Mouse (Mus musculus) R1 (cell line): ENCODE results near the gene Jdp2.
"Not testable (repeated sequence)": the region's sequence is repeated elsewhere in the genome, so short reads cannot be mapped to it uniquely, and the experiment has no call there.

Experiments
- DNase-seq: peaks from one replicate; pipeline ENCODE4 v3.0.0-alpha.2; 2018; ENCODE audit warnings: low read depth, low spot score

Gene Jdp2

GRCm38 (mm10) chr12:85637932-85638331 is 39.1 kb downstream of the Jdp2 start:
- no peak for DNase-seq

GRCm38 (mm10) chr12:85638541-85639325 is 39.9 kb downstream of the Jdp2 start:
- peak; percentile 68 for DNase-seq

- no peak for DNase-seq
Observed at GRCm38 (mm10) chr12:85639326-85640008, 40.6 kb downstream of the Jdp2 start.

GRCm38 (mm10) chr12:85640852-85641563 is 42.2 kb downstream of the Jdp2 start:
- no peak for DNase-seq

GRCm38 (mm10) chr12:85641564-85641931 is 42.7 kb downstream of the Jdp2 start:
- DNase-seq = no peak

- no peak for DNase-seq
Observed at GRCm38 (mm10) chr12:85643735-85644134, 44.9 kb downstream of the Jdp2 start.

- peak; percentile 60 for DNase-seq
Observed at GRCm38 (mm10) chr12:85645664-85646063, 46.8 kb downstream of the Jdp2 start.

- DNase-seq = no peak
Observed at GRCm38 (mm10) chr12:85647346-85647745, 48.5 kb downstream of the Jdp2 start.

GRCm38 (mm10) chr12:85647955-85648354 is 49.1 kb downstream of the Jdp2 start:
- no peak for DNase-seq

- DNase-seq = no peak
Observed at GRCm38 (mm10) chr12:85659319-85659718, 60.5 kb downstream of the Jdp2 start.

GRCm38 (mm10) chr12:85660855-85661254 is 62.0 kb downstream of the Jdp2 start:
- no peak for DNase-seq

- DNase-seq = not testable (repeated sequence)
Observed at GRCm38 (mm10) chr12:85662232-85662631, 63.4 kb downstream of the Jdp2 start.

GRCm38 (mm10) chr12:85662896-85663295 is 64.1 kb downstream of the Jdp2 start:
- peak; percentile 77 for DNase-seq

GRCm38 (mm10) chr12:85666112-85666511 is 67.3 kb downstream of the Jdp2 start:
- DNase-seq = no peak

- DNase-seq = peak; percentile 33
Observed at GRCm38 (mm10) chr12:85667071-85667470, 68.2 kb downstream of the Jdp2 start.

GRCm38 (mm10) chr12:85668696-85669095 is 69.9 kb downstream of the Jdp2 start:
- DNase-seq = no peak

- DNase-seq = no peak
Observed at GRCm38 (mm10) chr12:85670080-85670479, 71.3 kb downstream of the Jdp2 start.

GRCm38 (mm10) chr12:85673914-85674313 is 75.1 kb downstream of the Jdp2 start:
- DNase-seq = no peak

GRCm38 (mm10) chr12:85679117-85679516 is 80.3 kb downstream of the Jdp2 start:
- DNase-seq = no peak

GRCm38 (mm10) chr12:85679808-85680207 is 81.0 kb downstream of the Jdp2 start:
- no peak for DNase-seq

GRCm38 (mm10) chr12:85682328-85682727 is 83.5 kb downstream of the Jdp2 start:
- DNase-seq = peak; percentile 56
